Comparison of ENCODE assay signal across 8 mouse cellular contexts in genomic region chr4:108847715-108848504, GRCm38 (mm10). TPM values are rescaled to one million over a fixed set of nuclear protein-coding genes. Genes with fewer than 3 reads are reported as not detected.
DNase-seq lines count a peak whose midpoint lies in the region; ATAC-seq and TF ChIP-seq lines count a peak whose summit lies in the region.

Gene Kti12 (plus strand): TSS chr4:108847785.

- peak; percentile 95 for ATAC-seq in erythroblast, adult 5-6 weeks (replicated peaks; ENCODE audit: low FRiP score, poor library complexity, severe bottlenecking)
- ATAC-seq in heart, embryonic 11.5 days (replicated peaks; ENCODE audit: insufficient number of reproducible peaks, low FRiP score, low TSS enrichment): peak; percentile 80
- ATAC-seq in kidney, embryonic 16.5 days (ENCODE audit: low FRiP score, low TSS enrichment): peak; percentile 88

- WGBS in heart, embryonic 11.5 days (ENCODE audit: insufficient replicate concordance): under 1% methylated on average over 77 of the region's 77 CpGs
- 0% methylated on average over 77 of the region's 77 CpGs for WGBS in kidney, embryonic 16.5 days
- WGBS in liver, adult 2 months: under 1% methylated on average over 77 of the region's 77 CpGs

- H3K9ac ChIP-seq in heart, embryonic 11.5 days (ENCODE audit: low read depth, low read length): peak within 1 kb of the TSS; percentile 91
- peak within 1 kb of the TSS; percentile 89 for H3K9ac ChIP-seq in kidney, embryonic 16.5 days (replicated peaks; ENCODE audit: low read length)
- H3K9ac ChIP-seq in liver, adult 2 months (ENCODE audit: low read depth, low read length): peak within 1 kb of the TSS; percentile 77

- 0 out of 2 replicates have a peak, but pooled peaks cover 5% of the 10 kb centered on the region for H3K36me3 ChIP-seq in heart, embryonic 11.5 days (ENCODE audit: control insufficient read depth, insufficient read depth, low read length)
- H3K36me3 ChIP-seq in kidney, embryonic 16.5 days (ENCODE audit: insufficient read depth, low read length): 0 out of 2 replicates have a peak, but pooled peaks cover 9% of the 10 kb centered on the region
- 0 out of 2 replicates have a peak, but pooled peaks cover 2% of the 10 kb centered on the region for H3K36me3 ChIP-seq in liver, adult 2 months (ENCODE audit: control insufficient read depth, insufficient read depth, low read length)
- no peaks in the 10 kb centered on the region for H3K36me3 ChIP-seq in myocyte (ENCODE audit: control insufficient read depth, insufficient read depth)
- H3K36me3 ChIP-seq in splenic B cell, adult 2 months (ENCODE audit: control insufficient read depth, insufficient read depth, low read length, poor library complexity, severe bottlenecking): no peaks in the 10 kb centered on the region

- peak; percentile 64 to 71 for DNase-seq in B cell, adult 2 months
- peak; percentile 96 for DNase-seq in brain, adult 2 months (ENCODE audit: low read depth, low spot score)
- peak; percentile 89 for DNase-seq in liver, adult 2 months (ENCODE audit: extremely low read depth, low read depth, low spot score)
- peak; percentile 77 for DNase-seq in splenic B cell, adult 2 months (ENCODE audit: low read depth, low spot score)

- H3K4me2 ChIP-seq in heart, embryonic 11.5 days: peak within 1 kb of the TSS; percentile 98
- H3K4me2 ChIP-seq in kidney, embryonic 16.5 days (replicated peaks; ENCODE audit: low read depth, low read length): peak within 1 kb of the TSS; percentile 88
- H3K4me2 ChIP-seq in myocyte (ENCODE audit: low read depth): peak within 1 kb of the TSS; percentile 94

- no peaks in the 10 kb centered on the region for H3K9me3 ChIP-seq in heart, embryonic 11.5 days (replicated peaks; ENCODE audit: control insufficient read depth, low read length)
- no peaks in the 10 kb centered on the region for H3K9me3 ChIP-seq in kidney, embryonic 16.5 days (ENCODE audit: low read length)

- peak within 1 kb of the TSS; percentile 93 for H3K27ac ChIP-seq in heart, embryonic 11.5 days (ENCODE audit: low read depth, low read length)
- peak within 1 kb of the TSS; percentile 94 for H3K27ac ChIP-seq in kidney, embryonic 16.5 days (ENCODE audit: low read length)
- H3K27ac ChIP-seq in liver, adult 2 months (replicated peaks; ENCODE audit: insufficient read depth, low read depth, low read length): peak within 1 kb of the TSS; percentile 65

- H3K4me3 ChIP-seq in heart, embryonic 11.5 days (ENCODE audit: low read depth, low read length): peak within 1 kb of the TSS; percentile 94
- peak within 1 kb of the TSS; percentile 94 for H3K4me3 ChIP-seq in kidney, embryonic 16.5 days (ENCODE audit: low read length)
- peak within 1 kb of the TSS; percentile 66 for H3K4me3 ChIP-seq in liver, adult 2 months (ENCODE audit: insufficient read depth, low read depth, low read length)
- H3K4me3 ChIP-seq in myocyte: peak within 1 kb of the TSS; percentile 47

- peak within 1 kb of the TSS; percentile 72 for H3ac ChIP-seq in myocyte (ENCODE audit: control insufficient read depth, insufficient read length)

- H3K4me1 ChIP-seq in heart, embryonic 11.5 days (ENCODE audit: control insufficient read depth, insufficient read depth, low read length): peaks cover 8% of the 10 kb centered on the region; the same call in 1 of the 2 replicates
- H3K4me1 ChIP-seq in kidney, embryonic 16.5 days (ENCODE audit: insufficient read depth, low read length): peaks cover 25% of the 10 kb centered on the region
- H3K4me1 ChIP-seq in liver, adult 2 months (ENCODE audit: control insufficient read depth, insufficient read depth, low read length): peaks cover 7% of the 10 kb centered on the region

- no peaks in the 10 kb centered on the region for H3K27me3 ChIP-seq in heart, embryonic 11.5 days (ENCODE audit: control insufficient read depth, insufficient read depth, low read length)
- no peaks in the 10 kb centered on the region for H3K27me3 ChIP-seq in kidney, embryonic 16.5 days (ENCODE audit: insufficient read depth, low read length)
- no peaks in the 10 kb centered on the region for H3K27me3 ChIP-seq in liver, adult 2 months (ENCODE audit: control insufficient read depth, insufficient read depth, low read length)
- H3K27me3 ChIP-seq in myocyte (ENCODE audit: control insufficient read depth, insufficient read depth, insufficient read length): no peaks in the 10 kb centered on the region
- H3K27me3 ChIP-seq in splenic B cell, adult 2 months (ENCODE audit: control insufficient read depth, insufficient read depth, low read length, poor library complexity, severe bottlenecking): no peaks in the 10 kb centered on the region

- TF ChIP-seq CTCF in liver, adult 2 months (IDR thresholded peaks at IDR 0.05; ENCODE audit: low read depth, low read length): no peak

- peaks cover 7% of the 10 kb centered on the region; the same call in 1 of the 2 replicates for H3K79me2 ChIP-seq in liver, adult 2 months (ENCODE audit: control insufficient read depth, insufficient read depth, low read length)
- peaks cover 21% of the 10 kb centered on the region for H3K79me2 ChIP-seq in myocyte (ENCODE audit: control insufficient read depth, insufficient read depth)

- peak; percentile 47; the same call in 1 of the 2 replicates for TF ChIP-seq POLR2A in liver, adult 2 months (IDR thresholded peaks at IDR 0.05; ENCODE audit: extremely low read depth, insufficient read depth, low read length)
- peak; percentile 87 for TF ChIP-seq POLR2A in myocyte (IDR thresholded peaks at IDR 0.05; ENCODE audit: insufficient read length, low read depth)

TF ChIP-seq in myocyte, 11 proteins besides CTCF, POLR2A, EP300 and RAD21:
- TF ChIP-seq MAX (IDR thresholded peaks at IDR 0.05; ENCODE audit: low read depth) (peak; percentile 91), E2F4 (IDR thresholded peaks at IDR 0.05; ENCODE audit: insufficient read depth) (no peak), MYOG (IDR thresholded peaks at IDR 0.05; ENCODE audit: control insufficient read depth in 1 of 3, insufficient read depth in 1 of 3, insufficient read length in 2 of 3, low read depth in 2 of 3) (no peak), MYOD1 (IDR thresholded peaks at IDR 0.05; ENCODE audit: control insufficient read depth in 1 of 3, insufficient read length in 2 of 3, low read depth in 2 of 3) (peak in 1 of 3 experiments; percentile 26), REST (IDR thresholded peaks at IDR 0.05; ENCODE audit: insufficient read depth, insufficient read length) (peak; percentile 1), SRF (IDR thresholded peaks at IDR 0.05; ENCODE audit: control insufficient read depth, insufficient read length, low read depth) (peak; percentile 62), POLR2AphosphoS2 (IDR thresholded peaks at IDR 0.05; ENCODE audit: insufficient read length, low read depth) (peak; percentile 92)

RNA-seq across cellular contexts. Expression of gene Kti12, which starts in this region (rescaled TPM):
- total RNA-seq in erythroblast, adult 5-6 weeks (2015; ENCODE audit: low replicate concordance): 2.1 and 12.7 TPM in 2 replicates
- total RNA-seq in erythroblast, adult 5-6 weeks (2017; ENCODE audit: low replicate concordance): 2.6 and 2.8 TPM in 2 replicates
- polyA plus RNA-seq in heart, embryonic 11.5 days (2014; fragmentation: Nextera tagmentation; extraction: Ambion mirVana): 31.3 and 32.4 TPM in 2 replicates
- 65.4 and 67.5 TPM in 2 replicates for polyA plus RNA-seq in kidney, embryonic 16.5 days (2015; fragmentation: Nextera tagmentation; extraction: Ambion mirVana)
- 8.1 and 11.1 TPM in 2 replicates for total RNA-seq in liver, adult 2 months (2014; rRNA removed)
- polyA plus RNA-seq in liver, adult 2 months (2012; rRNA removed): 26.6 and 32.0 TPM in 2 replicates
- polyA plus RNA-seq in myocyte (2012; fragmentation: generic; extraction: Trizol): 30.7 TPM

Comparison
In these comparisons a context has a peak if more than half of its experiments do, and no peak if none do; other contexts are left out.
1. Peak in every context shown above with its lines: DNase-seq, ATAC-seq, H3K4me3 ChIP-seq and H3K27ac ChIP-seq.